Mouse (Mus musculus) yolk sac, embryonic 10.5 days (tissue): ENCODE data around the gene Bcl3.
A peak's percentile ranks its signal among the peaks of the same experiment; 100 is the strongest.

Source experiments
- DNase-seq: peaks from one replicate; pipeline ENCODE4 v3.0.0-alpha.2; 2017; ENCODE audit warnings: low spot score

Bcl3 gene

DNA sequence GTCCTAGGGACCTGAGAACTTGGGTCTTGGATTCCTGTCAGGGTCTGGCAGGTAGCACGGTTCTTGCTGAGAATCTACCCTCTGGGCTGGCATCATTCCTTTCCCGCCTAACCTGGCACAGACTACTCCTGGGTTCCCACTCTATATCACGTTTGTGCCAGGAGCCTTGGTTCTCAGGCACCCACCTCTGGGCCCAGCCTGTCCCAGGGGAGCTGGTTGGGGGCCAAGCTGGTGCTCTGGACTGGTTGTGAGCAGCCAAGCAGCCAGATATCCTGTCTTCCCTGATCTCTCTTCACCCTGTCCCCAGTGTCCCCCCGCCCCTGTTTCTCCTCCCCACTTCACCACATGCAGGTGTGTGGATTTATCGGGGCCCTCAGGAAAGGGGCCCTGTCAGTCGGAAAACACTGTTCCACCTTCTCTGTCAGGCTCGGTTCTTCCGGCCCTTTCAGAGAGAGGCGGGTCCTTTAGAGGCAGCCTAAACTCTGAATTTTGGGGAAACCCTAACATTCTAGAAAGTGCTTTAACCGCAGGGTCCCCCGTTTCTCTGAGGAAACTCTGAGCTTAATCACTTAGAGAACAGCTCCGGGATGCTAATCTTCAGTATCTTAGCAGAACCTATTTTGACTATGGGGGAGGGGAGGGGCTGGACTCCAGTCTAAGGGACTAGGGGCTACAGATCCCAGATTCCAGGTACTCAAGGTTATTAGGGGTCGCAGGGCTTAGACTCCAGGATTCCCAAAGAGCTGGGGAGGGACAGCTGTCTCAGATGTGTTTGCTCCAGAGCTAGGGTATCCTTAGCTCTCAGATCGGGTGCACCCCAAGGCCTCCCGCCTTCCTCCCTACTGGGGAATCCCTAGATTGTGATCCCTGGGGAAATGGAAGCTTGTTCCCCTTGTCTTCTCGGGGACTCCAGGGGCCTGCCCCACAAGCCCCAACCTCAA is 52.9 kb downstream of the Bcl3 start:
- no peak for DNase-seq

DNA sequence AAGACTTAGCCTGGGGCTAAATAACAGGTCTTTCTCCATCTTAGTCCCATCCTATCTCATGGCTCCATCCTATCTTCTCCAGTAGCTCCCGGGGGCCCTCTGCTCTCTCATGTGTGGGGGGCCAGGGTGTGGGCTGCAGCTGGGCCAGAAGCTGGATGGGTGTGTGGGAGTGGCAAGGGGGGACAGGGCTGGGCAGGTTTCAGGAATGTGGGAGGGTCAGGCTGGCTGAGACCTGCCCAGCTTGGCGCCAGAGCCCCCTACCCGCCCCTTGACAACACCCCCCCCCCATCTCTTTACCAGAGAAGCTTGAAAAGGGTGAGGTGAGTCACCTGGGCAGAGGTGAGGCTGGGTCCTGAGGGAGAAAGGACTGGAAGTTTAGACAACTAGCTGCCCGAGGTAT is 53.6 kb downstream of the Bcl3 start:
- DNase-seq: no peak

DNA sequence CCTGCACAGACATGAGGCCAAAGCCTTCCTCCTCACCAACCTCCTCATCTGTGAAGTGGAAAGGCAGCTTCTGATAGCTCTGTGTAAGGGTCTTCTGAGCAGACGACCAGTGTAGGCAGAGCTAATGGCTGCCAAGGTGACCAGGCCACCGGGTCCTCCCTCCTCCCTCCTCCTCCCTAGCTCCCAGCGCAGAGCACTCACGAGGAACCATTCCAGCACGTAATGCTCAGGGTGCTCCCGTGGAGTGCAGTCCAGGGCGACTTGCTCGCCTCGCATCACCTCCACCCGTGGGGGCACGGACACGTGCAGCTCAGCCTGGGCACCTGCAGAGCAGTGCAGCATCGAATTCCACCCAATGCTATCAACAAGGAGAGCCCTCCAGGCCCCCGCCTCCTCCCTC is 54.3 kb downstream of the Bcl3 start:
- DNase-seq: no peak

DNA sequence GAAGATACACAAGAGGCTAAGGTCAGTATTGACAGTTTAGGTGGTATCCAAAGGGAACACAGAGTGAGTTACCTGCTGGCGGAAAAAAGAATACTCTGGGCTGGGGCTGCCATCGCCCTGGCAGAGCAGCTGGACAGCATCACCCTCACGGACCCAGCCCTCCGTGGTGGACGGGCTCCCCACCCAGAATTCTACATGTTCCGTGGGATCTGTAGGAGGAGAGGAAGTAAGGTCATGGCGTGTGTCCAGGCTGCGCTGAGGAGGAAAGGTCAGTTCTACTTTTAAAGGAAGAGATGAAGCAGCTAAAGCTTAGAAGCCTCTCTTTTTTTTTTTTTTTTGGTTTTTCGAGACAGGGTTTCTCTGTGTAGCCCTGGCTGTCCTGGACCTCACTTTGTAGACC is 58.0 kb downstream of the Bcl3 start:
- no peak for DNase-seq

DNA sequence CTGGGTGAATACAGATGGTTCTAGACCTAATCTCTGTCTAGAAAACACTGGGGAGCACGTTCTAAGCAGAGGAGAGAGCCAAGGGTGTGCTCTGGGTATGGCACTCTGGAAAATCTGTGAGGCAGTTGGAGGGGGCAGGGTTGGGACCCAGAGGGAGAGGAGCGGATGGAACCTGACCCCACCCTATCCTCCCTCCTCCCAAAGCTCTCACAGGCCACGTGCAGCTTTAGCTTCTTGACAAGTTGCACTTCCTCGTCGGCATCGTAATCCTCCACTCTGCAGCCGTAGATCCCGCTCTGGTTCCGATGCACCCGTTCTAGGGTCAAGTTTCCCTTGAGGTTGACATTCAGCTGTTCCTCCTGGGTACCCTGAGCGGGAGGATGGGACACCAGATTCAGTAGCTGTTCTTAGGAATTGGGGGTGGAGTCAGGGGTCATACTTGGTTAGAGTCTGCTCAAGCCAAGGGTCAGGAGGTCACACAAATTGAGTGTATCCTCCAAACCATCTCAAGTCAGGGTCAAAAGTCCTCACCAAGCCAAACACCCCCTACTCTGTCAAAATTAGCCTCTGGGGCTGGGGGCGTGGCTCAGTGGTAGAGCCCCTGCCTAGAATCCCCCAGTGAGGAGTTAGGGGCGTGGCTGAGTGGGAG is 58.6 kb downstream of the Bcl3 start:
- DNase-seq: peak; percentile 58

DNA sequence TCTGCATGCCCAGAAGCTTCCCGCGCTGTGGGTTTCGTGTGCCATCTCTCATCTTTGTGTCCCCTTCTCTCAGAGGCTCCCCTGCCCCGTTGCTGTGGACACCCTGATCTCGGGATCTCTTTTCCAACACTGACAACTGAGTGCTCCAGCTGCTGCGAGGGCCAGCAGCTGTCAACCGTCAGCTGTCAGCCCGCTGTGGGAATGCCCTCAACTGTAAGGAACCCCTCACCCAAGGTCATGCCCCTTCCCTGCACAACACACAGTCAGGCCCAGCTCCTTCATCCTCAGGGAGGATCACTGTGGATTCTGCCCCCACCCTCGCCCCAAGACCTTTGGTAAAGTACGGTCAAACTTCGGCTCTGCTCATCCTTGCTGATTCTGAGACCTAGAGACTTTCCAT is 60.3 kb downstream of the Bcl3 start:
- no peak for DNase-seq

DNA sequence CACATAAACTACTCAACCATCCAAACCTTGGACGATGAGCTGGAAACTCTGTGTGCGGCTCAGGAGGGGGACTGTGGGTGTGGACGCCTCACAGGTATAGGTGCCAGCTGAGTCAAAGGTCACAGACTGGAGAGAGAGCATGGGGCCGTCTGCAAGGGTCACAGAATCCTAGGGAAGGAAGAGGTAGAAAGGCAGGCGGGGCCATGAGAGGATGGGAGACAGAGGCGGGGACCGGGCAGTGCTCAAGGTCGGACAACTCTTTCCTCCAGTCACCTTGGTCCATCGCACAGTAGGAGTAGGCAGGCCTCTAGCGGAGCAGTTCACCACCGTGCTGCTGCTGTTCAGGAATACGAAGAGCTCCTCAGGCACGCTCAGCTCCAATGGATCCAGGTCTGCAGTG is 62.5 kb downstream of the Bcl3 start:
- no peak for DNase-seq

DNA sequence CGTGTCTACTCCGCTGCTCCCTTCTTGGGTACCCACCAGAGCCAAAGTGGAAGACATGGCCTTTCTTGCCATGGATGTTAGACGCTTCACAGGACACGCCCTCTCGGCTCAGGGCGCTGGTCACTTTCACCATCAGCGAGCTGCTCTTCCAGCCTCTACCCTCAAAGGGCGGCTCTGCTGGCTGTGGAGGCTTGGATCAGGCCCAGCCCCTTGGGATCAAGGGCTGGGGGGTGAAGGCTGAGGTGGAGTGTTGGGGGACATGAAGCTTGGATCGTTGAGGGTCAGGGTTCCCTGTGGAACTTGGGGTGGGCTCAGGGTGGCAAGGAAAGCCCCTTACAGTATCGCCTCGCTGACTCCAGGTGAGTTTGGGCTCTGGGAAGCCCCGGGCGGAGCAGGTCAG is 63.9 kb downstream of the Bcl3 start:
- no peak for DNase-seq
